Mouse (Mus musculus): ENCODE measurements around the gene Amz2. TPM values are rescaled to one million over a fixed set of nuclear protein-coding genes. Genes with fewer than 3 reads are reported as not detected.

The Amz2 gene
- polyA plus RNA-seq, 1 experiment = 47.2 TPM

GRCm38 (mm10) chr11:109421205-109421604, 4.5 kb upstream of the Amz2 start:
- 80% methylated on average over 5 of the region's 5 CpGs for WGBS
- TF ChIP-seq POLR2A (IDR thresholded peaks at IDR 0.05; ENCODE audit: low read depth, low read length) = no peak
- no peak for TF ChIP-seq CTCF (conservative IDR thresholded peaks at IDR 0.05; ENCODE audit: insufficient read depth, insufficient read length, low read depth, low read length)
- Histone ChIP-seq H3K36me3 (ENCODE audit: control insufficient read depth, insufficient read depth, low read length) (no peaks in the 10 kb centered on the region), H3K4me1 (ENCODE audit: control insufficient read depth, insufficient read depth, low read length) (peaks cover 3% of the 10 kb centered on the region; the same call in 1 of the 2 replicates), H3K27ac (ENCODE audit: insufficient read depth, low read depth, low read length) (no peak overlapping the region), H3K4me3 (ENCODE audit: insufficient read depth, low read depth, low read length) (no peak overlapping the region), H3K27me3 (replicated peaks; ENCODE audit: control insufficient read depth, insufficient read depth, low read length) (no peaks in the 10 kb centered on the region)
- DNase-seq = no peak

- TF ChIP-seq POLR2A (IDR thresholded peaks at IDR 0.05; ENCODE audit: low read depth, low read length) (no peak), CTCF (conservative IDR thresholded peaks at IDR 0.05; ENCODE audit: insufficient read depth, insufficient read length, low read depth, low read length) (no peak)
- no peak overlapping the region for H3K27ac ChIP-seq (ENCODE audit: insufficient read depth, low read depth, low read length)
- H3K36me3 ChIP-seq (ENCODE audit: control insufficient read depth, insufficient read depth, low read length) = no peaks in the 10 kb centered on the region
- WGBS = over 99% methylated on average over 4 of the region's 4 CpGs
- no peak overlapping the region for H3K4me3 ChIP-seq (ENCODE audit: insufficient read depth, low read depth, low read length)
- DNase-seq = no peak
- peaks cover 3% of the 10 kb centered on the region; the same call in 1 of the 2 replicates for H3K4me1 ChIP-seq (ENCODE audit: control insufficient read depth, insufficient read depth, low read length)
- H3K27me3 ChIP-seq (replicated peaks; ENCODE audit: control insufficient read depth, insufficient read depth, low read length) = no peaks in the 10 kb centered on the region
Measured at GRCm38 (mm10) chr11:109422263-109422662, 3.5 kb upstream of the Amz2 start.

- TF ChIP-seq CTCF (conservative IDR thresholded peaks at IDR 0.05; ENCODE audit: insufficient read depth, insufficient read length, low read depth, low read length) (no peak), POLR2A (IDR thresholded peaks at IDR 0.05; ENCODE audit: low read depth, low read length) (no peak)
- Histone ChIP-seq H3K4me3 (ENCODE audit: insufficient read depth, low read depth, low read length) (no peak overlapping the region), H3K27ac (ENCODE audit: insufficient read depth, low read depth, low read length) (no peak overlapping the region), H3K4me1 (ENCODE audit: control insufficient read depth, insufficient read depth, low read length) (peaks cover 3% of the 10 kb centered on the region; the same call in 1 of the 2 replicates), H3K27me3 (replicated peaks; ENCODE audit: control insufficient read depth, insufficient read depth, low read length) (no peaks in the 10 kb centered on the region), H3K36me3 (ENCODE audit: control insufficient read depth, insufficient read depth, low read length) (no peaks in the 10 kb centered on the region)
- DNase-seq = no peak
- 20% methylated on average over 1 of the region's 1 CpGs for whole genome bisulfite sequencing
Measured at GRCm38 (mm10) chr11:109423294-109423693, 2.5 kb upstream of the Amz2 start.

- H3K4me1 ChIP-seq (ENCODE audit: control insufficient read depth, insufficient read depth, low read length) = no peaks in the 10 kb centered on the region
- under 1% methylated on average over 11 of the region's 11 CpGs for WGBS
Measured at GRCm38 (mm10) chr11:109426272-109426586, 483 bp downstream of the Amz2 start.

GRCm38 (mm10) chr11:109427353-109427752, 1.6 kb downstream of the Amz2 start:
- H3K27ac ChIP-seq (ENCODE audit: insufficient read depth, low read depth, low read length) = no peak overlapping the region
- H3K36me3 ChIP-seq (ENCODE audit: control insufficient read depth, insufficient read depth, low read length) = no peaks in the 10 kb centered on the region; the same call in 1 of the 2 replicates
- H3K4me1 ChIP-seq (ENCODE audit: control insufficient read depth, insufficient read depth, low read length) = no peaks in the 10 kb centered on the region
- no peaks in the 10 kb centered on the region for H3K27me3 ChIP-seq (replicated peaks; ENCODE audit: control insufficient read depth, insufficient read depth, low read length)
- WGBS = 97% methylated on average over 5 of the region's 5 CpGs
- H3K4me3 ChIP-seq (ENCODE audit: insufficient read depth, low read depth, low read length) = no peak overlapping the region
- DNase-seq = no peak
- TF ChIP-seq POLR2A (IDR thresholded peaks at IDR 0.05; ENCODE audit: low read depth, low read length) (no peak), CTCF (conservative IDR thresholded peaks at IDR 0.05; ENCODE audit: insufficient read depth, insufficient read length, low read depth, low read length) (no peak)

More at GRCm38 (mm10) chr11:109426272-109426586, 483 bp downstream of the Amz2 start:
- H3K27me3 ChIP-seq (replicated peaks; ENCODE audit: control insufficient read depth, insufficient read depth, low read length) = no peaks in the 10 kb centered on the region
- H3K36me3 ChIP-seq (ENCODE audit: control insufficient read depth, insufficient read depth, low read length) = no peaks in the 10 kb centered on the region; the same call in 1 of the 2 replicates
- TF ChIP-seq POLR2A (IDR thresholded peaks at IDR 0.05; ENCODE audit: low read depth, low read length) = no peak
- TF ChIP-seq CTCF (conservative IDR thresholded peaks at IDR 0.05; ENCODE audit: insufficient read depth, insufficient read length, low read depth, low read length) = no peak
- peak overlapping the region; percentile 72 for H3K27ac ChIP-seq (ENCODE audit: insufficient read depth, low read depth, low read length)
- no peak for DNase-seq
- peak overlapping the region; percentile 78 for H3K4me3 ChIP-seq (ENCODE audit: insufficient read depth, low read depth, low read length)

GRCm38 (mm10) chr11:109434233-109434798, 8.6 kb downstream of the Amz2 start:
- Histone ChIP-seq H3K27me3 (replicated peaks; ENCODE audit: control insufficient read depth, insufficient read depth, low read length) (no peaks in the 10 kb centered on the region), H3K4me1 (ENCODE audit: control insufficient read depth, insufficient read depth, low read length) (no peaks in the 10 kb centered on the region), H3K4me3 (ENCODE audit: insufficient read depth, low read depth, low read length) (no peak overlapping the region), H3K36me3 (ENCODE audit: control insufficient read depth, insufficient read depth, low read length) (no peaks in the 10 kb centered on the region; the same call in 1 of the 2 replicates), H3K27ac (ENCODE audit: insufficient read depth, low read depth, low read length) (no peak overlapping the region)
- no peak for DNase-seq
- TF ChIP-seq CTCF (conservative IDR thresholded peaks at IDR 0.05; ENCODE audit: insufficient read depth, insufficient read length, low read depth, low read length) = no peak
- no peak for TF ChIP-seq POLR2A (IDR thresholded peaks at IDR 0.05; ENCODE audit: low read depth, low read length)
- 90% methylated on average over 16 of the region's 16 CpGs for WGBS

- Histone ChIP-seq H3K27me3 (replicated peaks; ENCODE audit: control insufficient read depth, insufficient read depth, low read length) (no peaks in the 10 kb centered on the region), H3K36me3 (ENCODE audit: control insufficient read depth, insufficient read depth, low read length) (no peaks in the 10 kb centered on the region), H3K27ac (ENCODE audit: insufficient read depth, low read depth, low read length) (no peak overlapping the region), H3K4me3 (ENCODE audit: insufficient read depth, low read depth, low read length) (no peak overlapping the region), H3K4me1 (ENCODE audit: control insufficient read depth, insufficient read depth, low read length) (no peaks in the 10 kb centered on the region)
- WGBS = 79% methylated on average over 8 of the region's 8 CpGs
- no peak for DNase-seq
- no peak for TF ChIP-seq POLR2A (IDR thresholded peaks at IDR 0.05; ENCODE audit: low read depth, low read length)
- no peak for TF ChIP-seq CTCF (conservative IDR thresholded peaks at IDR 0.05; ENCODE audit: insufficient read depth, insufficient read length, low read depth, low read length)
Measured at GRCm38 (mm10) chr11:109436889-109437288, 11.1 kb downstream of the Amz2 start.

All from kidney, adult 2 months (tissue).